Mouse (Mus musculus) erythroblast, embryonic 14.5 days (primary cell): ENCODE measurements around the gene Aqp11.

ENCODE experiments used
- GATA1 ChIP-seq: IDR thresholded peaks from 2 replicates; pipeline ENCODE4 v1.6.1; 2012; ENCODE audit warnings: low read length, inconsistent platforms, mixed read lengths
- TAL1 ChIP-seq: IDR thresholded peaks from 3 replicates; pipeline ENCODE4 v1.6.1; 2012; ENCODE audit warnings: low read length, inconsistent platforms, mixed read lengths

DNA sequence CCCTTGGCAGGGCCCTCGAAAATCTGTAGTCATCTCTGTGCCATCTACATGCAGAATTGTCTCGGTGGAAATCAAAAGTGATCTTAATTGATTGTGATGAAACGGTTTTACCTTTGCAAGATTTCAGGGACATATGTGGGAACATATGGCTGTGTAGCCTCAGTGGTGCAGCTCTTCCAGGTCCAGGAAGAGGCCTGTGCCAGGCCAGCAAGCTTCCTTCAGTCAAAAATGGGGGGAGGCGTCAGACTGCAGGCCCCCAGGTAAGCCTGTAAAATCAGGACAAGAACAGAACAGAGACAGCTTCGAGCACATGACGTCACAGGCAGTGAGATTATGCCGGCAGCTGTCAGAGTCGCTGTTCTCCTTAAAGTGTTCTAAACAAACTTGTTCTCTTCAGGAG is 29.8 kb upstream of the Aqp11 start:
- TF ChIP-seq GATA1 (no peak), TAL1 (no peak)
